Mouse (Mus musculus) mature B cell (primary cell): ENCODE results near the gene Trim56.

Experiments used
- in situ Hi-C: fragments of 300-500 bp; cut with MboI; formaldehyde crosslinking; loops from 2 replicates; pipeline ENCODE4 v1.14.3; 2019

Gene Trim56

GRCm38 (mm10) chr5:137075726-137076125, 40.3 kb downstream of the Trim56 start:
- in situ Hi-C loops = no loop called here

- in situ Hi-C loops = no loop called here
Observed at GRCm38 (mm10) chr5:137074191-137074651, 41.8 kb downstream of the Trim56 start.

- in situ Hi-C loops = no loop called here
Observed at GRCm38 (mm10) chr5:137073141-137073540, 42.9 kb downstream of the Trim56 start.

GRCm38 (mm10) chr5:137072079-137072960, 43.7 kb downstream of the Trim56 start, which contains the start of gene Serpine1:
Gene Serpine1, minus strand, starts transcription at chr5:137072268.
- in situ Hi-C loops = no loop called here

GRCm38 (mm10) chr5:137070881-137071605, 45.0 kb downstream of the Trim56 start:
- in situ Hi-C loops = no loop called here

- in situ Hi-C loops = no loop called here
Observed at GRCm38 (mm10) chr5:137068711-137069110, 47.3 kb downstream of the Trim56 start.

GRCm38 (mm10) chr5:137065923-137066322, 50.1 kb downstream of the Trim56 start:
- in situ Hi-C loops = no loop called here

- in situ Hi-C loops = no loop called here
Observed at GRCm38 (mm10) chr5:137065454-137065853, 50.6 kb downstream of the Trim56 start.

GRCm38 (mm10) chr5:137062601-137063000, 53.4 kb downstream of the Trim56 start:
- in situ Hi-C loops = no loop called here

GRCm38 (mm10) chr5:137061809-137062481, 54.1 kb downstream of the Trim56 start:
- in situ Hi-C loops = no loop called here
